Mouse (Mus musculus) layer of hippocampus, postnatal 10 days (tissue): ENCODE data around the gene Olfr703. TPM values are rescaled to one million over a fixed set of nuclear protein-coding genes. Genes with fewer than 3 reads are reported as not detected.

Source experiments
- DNase-seq, 2 experiments: peaks; one replicate each; pipeline ENCODE4 v3.0.0; 2021; ENCODE audit warnings: low spot score in 2 of 2
- long read RNA-seq: library from polyadenylated mRNA; stranded (forward); transcript quantifications from one replicate; pipeline ENCODE4 v2.0.0, GENCODE M21; 2023
- total RNA-seq, 2 experiments: library from RNA; stranded (reverse); gene quantifications; 2 replicates each; pipeline ENCODE4 v1.2.3; 2021

Olfr703 gene
- total RNA-seq = not detected
- long read RNA-seq = 0 reads

GRCm38 (mm10) chr7:106843060-106843459, at the start of gene Olfr703:
Gene Olfr703, plus strand, starts transcription at chr7:106843360.
- DNase-seq = no peak

GRCm38 (mm10) chr7:106808734-106809133, 34.4 kb upstream of the Olfr703 start, which contains the start of gene Olfr700:
Gene Olfr700, minus strand, starts transcription at chr7:106808834.
- no peak for DNase-seq

- no peak for DNase-seq
Measured at GRCm38 (mm10) chr7:106813829-106814228, 29.3 kb upstream of the Olfr703 start, which contains the start of gene Olfr701. Gene Olfr701, plus strand, starts transcription at chr7:106814129.

GRCm38 (mm10) chr7:106815775-106816174, 27.4 kb upstream of the Olfr703 start:
- no peak for DNase-seq

- no peak for DNase-seq
Measured at GRCm38 (mm10) chr7:106818414-106818813, 24.7 kb upstream of the Olfr703 start.

GRCm38 (mm10) chr7:106833793-106834192, 9.4 kb upstream of the Olfr703 start, which contains the start of gene Olfr702:
Gene Olfr702, minus strand, starts transcription at chr7:106833893.
- no peak for DNase-seq

- no peak for DNase-seq
Measured at GRCm38 (mm10) chr7:106862885-106863284, 19.7 kb downstream of the Olfr703 start, which contains the start of gene Olfr704. Gene Olfr704, plus strand, starts transcription at chr7:106863185.

GRCm38 (mm10) chr7:106876791-106877190, 33.6 kb downstream of the Olfr703 start, which contains the start of gene Olfr705:
Gene Olfr705, minus strand, starts transcription at chr7:106876891.
- no peak for DNase-seq

GRCm38 (mm10) chr7:106888062-106888461, 44.9 kb downstream of the Olfr703 start, which contains the start of gene Olfr706:
Gene Olfr706, minus strand, starts transcription at chr7:106888162.
- DNase-seq = no peak

Other genes starting within 250 kb of the Olfr703 start
- not detected for gene Olfr693, start 162.8 kb upstream of the Olfr703 start, total RNA-seq
- gene Olfr694, start 151.5 kb upstream of the Olfr703 start, total RNA-seq = not detected
- not detected for gene Olfr695, start 127.0 kb upstream of the Olfr703 start, total RNA-seq
- gene Olfr697, start 100.9 kb upstream of the Olfr703 start, total RNA-seq = not detected
- gene Olfr698, start 88.0 kb upstream of the Olfr703 start, total RNA-seq = not detected
- not detected for gene Olfr699, start 50.2 kb upstream of the Olfr703 start, total RNA-seq
- not detected for gene Olfr700, start 34.5 kb upstream of the Olfr703 start, total RNA-seq
- gene Olfr701, start 29.2 kb upstream of the Olfr703 start, total RNA-seq = not detected
- gene Olfr702, start 9.5 kb upstream of the Olfr703 start, total RNA-seq = not detected
- not detected for gene Olfr704, start 19.8 kb downstream of the Olfr703 start, total RNA-seq
- gene Olfr705, start 33.5 kb downstream of the Olfr703 start, total RNA-seq = not detected
- gene Olfr706, start 44.8 kb downstream of the Olfr703 start, total RNA-seq = not detected
- not detected for gene Olfr707, start 57.9 kb downstream of the Olfr703 start, total RNA-seq
- gene Olfr1532-ps1, start 64.6 kb downstream of the Olfr703 start, total RNA-seq = not detected
- not detected for gene Olfr709-ps1, start 88.9 kb downstream of the Olfr703 start, total RNA-seq
- not detected for gene Olfr710, start 105.0 kb downstream of the Olfr703 start, total RNA-seq
- under 1 TPM; 0.25 to 0.33 TPM for gene Olfr6, start 120.6 kb downstream of the Olfr703 start, total RNA-seq
- gene Olfr711, start 132.1 kb downstream of the Olfr703 start, total RNA-seq = not detected
- not detected for gene Olfr2, start 162.7 kb downstream of the Olfr703 start, total RNA-seq
- gene Olfr713, start 187.8 kb downstream of the Olfr703 start, total RNA-seq = not detected
- not detected for gene Olfr714, start 227.6 kb downstream of the Olfr703 start, total RNA-seq
- not detected for gene Olfr17, start 249.9 kb downstream of the Olfr703 start, total RNA-seq